Mouse (Mus musculus): ENCODE data around the gene Omd.

Omd gene

DNA sequence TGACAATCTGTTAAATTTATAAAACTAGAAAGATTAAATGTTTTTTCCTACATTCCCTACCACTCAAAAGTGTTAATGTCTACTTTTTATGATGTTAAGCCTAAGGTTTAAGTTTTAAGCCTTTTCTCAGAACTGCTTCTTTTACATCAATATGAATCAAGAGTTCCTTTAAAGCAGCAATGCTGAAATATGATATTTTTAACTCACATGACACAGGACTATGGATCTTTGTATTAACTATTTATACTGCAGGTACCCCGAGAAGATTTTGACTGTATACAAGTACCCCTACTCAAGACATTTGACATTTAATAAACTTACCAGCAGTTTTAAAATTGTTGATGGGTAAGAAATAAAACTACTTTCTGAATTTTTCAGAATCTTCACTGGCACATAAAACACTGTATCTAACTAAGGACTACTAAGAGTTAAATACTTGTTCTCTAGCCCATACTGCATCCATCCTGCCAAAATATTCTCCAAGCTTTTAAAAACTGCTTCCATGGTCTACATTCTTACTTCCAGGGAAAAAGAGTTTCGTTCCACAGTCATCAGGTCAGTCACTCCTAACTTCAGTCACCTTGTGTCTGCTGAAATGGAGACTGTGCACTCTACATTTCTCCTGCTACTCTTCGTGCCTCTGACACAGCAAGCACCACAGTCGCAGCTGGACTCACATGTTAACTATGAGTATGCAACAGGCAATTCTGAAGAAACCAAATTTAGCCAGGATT lies 26.5 kb downstream of the Omd start:
- no peak for DNase-seq (ENCODE audit: low spot score)

DNA sequence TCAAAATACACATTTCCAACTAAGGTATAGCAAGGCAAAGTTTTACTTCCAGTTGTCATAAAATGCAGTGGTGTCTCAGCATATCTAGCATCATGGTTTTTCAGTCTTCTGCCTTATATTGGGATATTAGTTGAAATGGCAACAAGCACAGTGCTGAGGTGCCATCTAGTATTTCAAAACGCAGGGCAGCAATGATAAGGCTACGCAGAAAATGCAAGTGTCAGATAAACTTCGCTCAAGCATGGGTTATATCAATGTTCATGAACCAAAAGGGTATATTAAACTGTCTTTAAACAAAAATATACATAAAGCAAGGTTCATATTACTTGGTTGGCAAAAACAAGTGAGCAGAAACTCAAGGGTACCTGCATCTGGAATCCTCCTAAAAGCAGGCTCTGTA lies 34.8 kb downstream of the Omd start:
- no peak for DNase-seq (ENCODE audit: low spot score)

DNA sequence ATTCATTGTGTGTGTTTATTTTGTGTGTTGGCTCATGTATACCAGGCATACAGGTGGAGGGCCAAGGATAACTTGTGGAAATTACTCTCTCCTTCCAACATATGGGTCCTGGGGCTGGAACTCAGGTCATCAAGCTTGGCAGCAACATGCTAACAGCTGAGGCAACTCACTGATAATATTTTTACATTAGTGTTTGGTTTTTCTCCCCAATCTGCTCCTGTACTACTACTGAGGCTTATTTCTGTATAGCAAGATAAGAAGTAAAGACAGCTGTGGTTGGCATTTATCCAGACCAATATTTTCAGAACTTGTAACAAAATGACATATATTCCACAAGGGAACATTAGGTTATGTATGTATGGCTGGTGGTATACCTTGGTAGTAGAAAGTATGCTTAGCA lies 36.1 kb downstream of the Omd start:
- DNase-seq (ENCODE audit: low spot score): no peak

DNA sequence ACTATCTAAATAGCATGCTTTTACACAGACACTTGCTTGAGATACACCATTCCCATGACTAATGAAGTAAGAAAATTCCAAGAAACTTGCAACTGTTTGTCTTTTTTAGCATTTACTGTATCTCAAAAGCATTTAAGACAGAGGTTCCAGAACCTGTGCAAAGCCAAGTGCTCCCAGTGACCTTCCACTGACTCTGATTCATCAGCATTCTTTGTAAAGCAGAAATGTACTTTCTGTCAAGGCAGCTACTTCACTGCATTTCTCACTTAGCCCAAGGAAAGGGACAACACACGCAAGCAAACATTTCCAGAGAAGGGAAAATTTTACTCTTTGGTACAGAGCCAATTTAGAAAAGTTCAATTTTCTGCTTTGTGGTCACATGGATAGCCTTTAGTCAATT lies 41.0 kb downstream of the Omd start:
- DNase-seq (ENCODE audit: low spot score): peak; percentile 6

DNA sequence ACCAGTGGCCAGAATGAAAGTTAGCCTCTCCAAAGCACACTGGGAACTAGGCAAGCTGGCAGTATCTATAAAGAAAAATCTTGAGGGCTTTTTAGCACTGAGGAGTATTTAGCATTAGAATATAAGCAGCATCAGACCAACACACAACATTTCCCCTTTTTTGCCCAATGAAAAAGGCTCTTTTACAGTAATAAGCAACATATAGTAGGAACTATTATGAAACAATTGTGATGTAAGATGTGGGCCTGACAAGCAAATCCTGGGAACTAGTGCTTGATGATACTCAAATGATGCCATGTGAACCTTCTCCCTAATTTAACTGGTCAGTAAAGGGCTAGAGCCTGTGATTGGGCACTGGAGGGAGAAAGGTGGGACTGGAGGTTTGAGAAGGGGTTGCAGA lies 45.9 kb downstream of the Omd start:
- DNase-seq (ENCODE audit: low spot score): no peak

DNA sequence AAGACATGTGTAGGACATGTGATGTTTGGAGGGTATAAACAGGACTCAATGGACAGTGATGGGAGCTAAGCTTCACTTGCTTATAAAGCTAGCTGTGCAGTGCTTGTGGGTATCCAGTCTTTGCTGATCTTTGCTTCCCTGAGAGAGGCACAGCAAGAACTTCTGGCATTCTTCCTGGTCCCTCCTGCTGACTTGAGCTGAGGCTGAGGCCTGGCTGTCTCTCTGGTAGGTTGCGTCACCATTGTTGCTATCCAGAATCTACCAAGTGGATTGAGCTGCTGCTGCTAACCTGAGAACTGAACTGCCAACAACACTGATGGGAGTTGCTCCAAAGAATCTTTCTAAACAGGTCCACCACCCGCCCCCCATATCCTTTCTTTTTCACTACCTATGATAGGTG lies 46.8 kb downstream of the Omd start:
- DNase-seq (ENCODE audit: low spot score): no peak

DNA sequence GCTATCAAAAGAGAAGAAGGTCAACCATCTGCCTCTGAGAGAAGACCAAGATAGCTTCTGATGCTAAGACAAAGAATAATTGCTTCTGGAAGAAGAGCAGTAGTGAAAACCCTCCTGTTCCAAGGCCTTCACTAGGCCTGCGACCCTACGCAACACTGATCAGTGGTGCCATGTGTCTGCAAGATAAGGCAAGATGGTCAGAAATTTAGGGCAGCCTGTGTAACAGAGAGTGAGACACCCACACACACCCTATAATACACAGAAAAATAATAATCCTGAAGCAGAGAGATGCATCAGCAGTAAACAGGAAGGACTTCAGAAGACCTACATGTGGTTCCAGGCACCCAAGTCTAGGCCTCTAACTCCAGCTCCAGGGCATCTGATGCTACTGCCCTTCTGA lies 57.7 kb downstream of the Omd start:
- DNase-seq (ENCODE audit: low spot score): no peak
